Mouse (Mus musculus): Measurements from ENCODE around the gene Igfbpl1. TPM values are rescaled to one million over a fixed set of nuclear protein-coding genes. Genes with fewer than 3 reads are reported as not detected.
A peak's percentile ranks its signal among the peaks of the same experiment; 100 is the strongest.

Igfbpl1 gene
- polyA plus RNA-seq, 1 experiment from 2014 or later = 67.0 TPM

- no peak overlapping the region for H3K4me2 ChIP-seq
- no peak overlapping the region for H3K9ac ChIP-seq
- H3K4me1 ChIP-seq (replicated peaks) = 0 out of 2 replicates have a peak, but pooled peaks cover 9% of the 10 kb centered on the region
- no peak overlapping the region for H3K27ac ChIP-seq
- WGBS = 89% methylated on average over 2 of the region's 2 CpGs
- no peak for ATAC-seq (ENCODE audit: low FRiP score)
- no peak overlapping the region for H3K4me3 ChIP-seq
- H3K36me3 ChIP-seq = no peaks in the 10 kb centered on the region
- 0 out of 2 replicates have a peak, but pooled peaks cover 4% of the 10 kb centered on the region for H3K27me3 ChIP-seq
- no peaks in the 10 kb centered on the region for H3K9me3 ChIP-seq
Observed at GRCm38 (mm10) chr4:45846263-45846662, 19.5 kb upstream of the Igfbpl1 start.

- Histone ChIP-seq H3K4me2 (no peak overlapping the region), H3K4me1 (replicated peaks) (0 out of 2 replicates have a peak, but pooled peaks cover 6% of the 10 kb centered on the region), H3K9ac (no peak overlapping the region), H3K4me3 (no peak overlapping the region), H3K27me3 (0 out of 2 replicates have a peak, but pooled peaks cover 4% of the 10 kb centered on the region), H3K9me3 (no peaks in the 10 kb centered on the region), H3K36me3 (no peaks in the 10 kb centered on the region), H3K27ac (no peak overlapping the region)
- 43% methylated on average over 14 of the region's 14 CpGs for WGBS
- ATAC-seq (ENCODE audit: low FRiP score) = no peak
Observed at GRCm38 (mm10) chr4:45844355-45844754, 17.6 kb upstream of the Igfbpl1 start.

- H3K4me3 ChIP-seq = no peak overlapping the region
- 35% methylated on average over 5 of the region's 5 CpGs for WGBS
- no peaks in the 10 kb centered on the region for H3K36me3 ChIP-seq
- no peak overlapping the region for H3K4me2 ChIP-seq
- H3K9me3 ChIP-seq = no peaks in the 10 kb centered on the region
- no peak overlapping the region for H3K27ac ChIP-seq
- no peak for ATAC-seq (ENCODE audit: low FRiP score)
- H3K4me1 ChIP-seq (replicated peaks) = peaks cover 41% of the 10 kb centered on the region
- no peak overlapping the region for H3K9ac ChIP-seq
- 0 out of 2 replicates have a peak, but pooled peaks cover 3% of the 10 kb centered on the region for H3K27me3 ChIP-seq
Observed at GRCm38 (mm10) chr4:45833461-45833860, 6.7 kb upstream of the Igfbpl1 start.

GRCm38 (mm10) chr4:45831996-45832395, 5.3 kb upstream of the Igfbpl1 start:
- H3K9ac ChIP-seq = no peak overlapping the region
- H3K4me2 ChIP-seq = no peak overlapping the region
- WGBS = 67% methylated on average over 7 of the region's 7 CpGs
- no peaks in the 10 kb centered on the region for H3K36me3 ChIP-seq
- ATAC-seq (ENCODE audit: low FRiP score) = no peak
- H3K4me3 ChIP-seq = no peak overlapping the region
- H3K27ac ChIP-seq = peak overlapping the region; percentile 94; the same call in 1 of the 2 replicates
- H3K4me1 ChIP-seq (replicated peaks) = peaks cover 47% of the 10 kb centered on the region
- no peaks in the 10 kb centered on the region for H3K9me3 ChIP-seq
- peaks cover 14% of the 10 kb centered on the region for H3K27me3 ChIP-seq

- peak; percentile 25; the same call in 1 of the 2 replicates for ATAC-seq (ENCODE audit: low FRiP score)
- Histone ChIP-seq H3K4me3 (no peak overlapping the region), H3K4me1 (replicated peaks) (peaks cover 63% of the 10 kb centered on the region), H3K27me3 (peaks cover 31% of the 10 kb centered on the region), H3K27ac (peak overlapping the region; percentile 94), H3K4me2 (peak overlapping the region; percentile 23), H3K9me3 (no peaks in the 10 kb centered on the region), H3K9ac (peak overlapping the region; percentile 56), H3K36me3 (no peaks in the 10 kb centered on the region)
- WGBS = 20% methylated on average over 13 of the region's 13 CpGs
Observed at GRCm38 (mm10) chr4:45829907-45830759, 3.4 kb upstream of the Igfbpl1 start.

- H3K36me3 ChIP-seq = 0 out of 2 replicates have a peak, but pooled peaks cover 3% of the 10 kb centered on the region
- H3K4me2 ChIP-seq = peak overlapping the region; percentile 63
- peak overlapping the region; percentile 59 for H3K4me3 ChIP-seq
- WGBS = 25% methylated on average over 14 of the region's 14 CpGs
- H3K4me1 ChIP-seq (replicated peaks) = peaks cover 85% of the 10 kb centered on the region
- H3K9ac ChIP-seq = peak overlapping the region; percentile 87
- no peak for ATAC-seq (ENCODE audit: low FRiP score)
- H3K27ac ChIP-seq = peak overlapping the region; percentile 97
- no peaks in the 10 kb centered on the region for H3K9me3 ChIP-seq
- peaks cover 33% of the 10 kb centered on the region for H3K27me3 ChIP-seq
Observed at GRCm38 (mm10) chr4:45824761-45825556, 1.8 kb downstream of the Igfbpl1 start.

- Histone ChIP-seq H3K4me1 (replicated peaks) (peaks cover 85% of the 10 kb centered on the region), H3K27ac (peak overlapping the region; percentile 97), H3K9me3 (no peaks in the 10 kb centered on the region), H3K36me3 (0 out of 2 replicates have a peak, but pooled peaks cover 3% of the 10 kb centered on the region), H3K4me2 (peak overlapping the region; percentile 63), H3K9ac (peak overlapping the region; percentile 87), H3K4me3 (peak overlapping the region; percentile 59), H3K27me3 (peaks cover 33% of the 10 kb centered on the region)
- ATAC-seq (ENCODE audit: low FRiP score) = peak; percentile 36
- WGBS = 4% methylated on average over 10 of the region's 10 CpGs
Observed at GRCm38 (mm10) chr4:45824049-45824760, 2.5 kb downstream of the Igfbpl1 start.

GRCm38 (mm10) chr4:45822781-45823575, 3.7 kb downstream of the Igfbpl1 start:
- peaks cover 90% of the 10 kb centered on the region for H3K4me1 ChIP-seq (replicated peaks)
- peaks cover 29% of the 10 kb centered on the region for H3K27me3 ChIP-seq
- 14% methylated on average over 11 of the region's 11 CpGs for WGBS
- peak overlapping the region; percentile 59 for H3K4me3 ChIP-seq
- no peaks in the 10 kb centered on the region for H3K9me3 ChIP-seq
- 0 out of 2 replicates have a peak, but pooled peaks cover 3% of the 10 kb centered on the region for H3K36me3 ChIP-seq
- ATAC-seq (ENCODE audit: low FRiP score) = no peak
- peak overlapping the region; percentile 97 for H3K27ac ChIP-seq
- peak overlapping the region; percentile 63 for H3K4me2 ChIP-seq
- H3K9ac ChIP-seq = peak overlapping the region; percentile 87

GRCm38 (mm10) chr4:45821995-45822394, 4.7 kb downstream of the Igfbpl1 start:
- ATAC-seq (ENCODE audit: low FRiP score) = no peak
- H3K9me3 ChIP-seq = no peaks in the 10 kb centered on the region
- peaks cover 92% of the 10 kb centered on the region for H3K4me1 ChIP-seq (replicated peaks)
- no peak overlapping the region for H3K4me3 ChIP-seq
- no peak overlapping the region for H3K9ac ChIP-seq
- 0 out of 2 replicates have a peak, but pooled peaks cover 3% of the 10 kb centered on the region for H3K36me3 ChIP-seq
- H3K4me2 ChIP-seq = no peak overlapping the region
- peaks cover 19% of the 10 kb centered on the region for H3K27me3 ChIP-seq
- peak overlapping the region; percentile 97 for H3K27ac ChIP-seq
- 24% methylated on average over 3 of the region's 3 CpGs for WGBS

- Histone ChIP-seq H3K36me3 (peaks cover 3% of the 10 kb centered on the region; the same call in 1 of the 2 replicates), H3K27ac (peak overlapping the region; percentile 97), H3K4me1 (replicated peaks) (peaks cover 91% of the 10 kb centered on the region), H3K9ac (peak overlapping the region; percentile 68), H3K27me3 (peaks cover 4% of the 10 kb centered on the region; the same call in 1 of the 2 replicates), H3K4me2 (peak overlapping the region; percentile 53), H3K9me3 (no peaks in the 10 kb centered on the region), H3K4me3 (peak overlapping the region; percentile 28)
- no peak for ATAC-seq (ENCODE audit: low FRiP score)
- 41% methylated on average over 8 of the region's 8 CpGs for WGBS
Observed at GRCm38 (mm10) chr4:45820074-45820830, 6.5 kb downstream of the Igfbpl1 start.
